In the genomic region with DNA sequence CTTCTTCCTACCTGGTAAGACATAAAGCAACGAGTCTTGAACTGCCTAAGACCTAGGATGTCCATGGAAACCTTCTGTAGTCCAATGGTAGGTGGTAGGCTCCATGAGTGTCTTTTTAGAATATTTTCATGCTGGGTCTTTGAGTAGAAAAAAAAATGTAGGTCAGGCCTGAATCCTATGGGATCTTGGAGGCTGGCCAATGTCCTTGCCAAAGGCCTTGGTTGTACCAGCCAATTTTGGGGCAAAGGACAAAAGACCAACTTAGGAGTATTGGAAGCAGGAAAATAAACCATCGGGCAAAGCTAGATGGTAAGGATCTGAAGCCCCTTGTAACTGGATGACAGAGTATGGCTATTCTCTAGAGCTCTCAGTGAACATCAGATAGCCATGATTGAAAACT, we compare ENCODE assay signal across 16 mouse cellular contexts.
"Had no signal": no experiment of that assay in that cellular context is flagged by ENCODE, and none has a peak within 500 bp of the region (broad histone marks: within the 10 kb centered on the region; RNA-seq: fewer than 3 reads in every experiment).

No protein-coding gene starts in this region.

- H3K4me2 ChIP-seq: limb, embryonic 12.5 days; liver, embryonic 15.5 days; neural tube, embryonic 12.5 days had no signal

- H3K9ac ChIP-seq: limb, embryonic 12.5 days; liver, embryonic 15.5 days; neural tube, embryonic 12.5 days had no signal

- H3K27me3 ChIP-seq: liver, embryonic 15.5 days; neural tube, embryonic 12.5 days had no signal

- H3K4me3 ChIP-seq: layer of hippocampus, adult 2 months; limb, embryonic 12.5 days; liver, embryonic 15.5 days; neural tube, embryonic 12.5 days had no signal

- H3K36me3 ChIP-seq: limb, embryonic 12.5 days; liver, embryonic 15.5 days; neural tube, embryonic 12.5 days had no signal

- H3K4me1 ChIP-seq: liver, embryonic 15.5 days had no signal

- DNase-seq: kidney, postnatal 10 days; kidney, postnatal 4 days; liver; lung, adult 2 months; lung, postnatal 36 days; midbrain, embryonic 14.5 days; retina, postnatal 1 day; right cerebral cortex, postnatal 4 days; spleen, adult 18-20 months; thymus, adult 18-20 months; thymus, postnatal 14 days had no signal

- ATAC-seq: lung, postnatal 0 days had no signal

- H3K27ac ChIP-seq: layer of hippocampus, adult 2 months; limb, embryonic 12.5 days; liver, embryonic 15.5 days; neural tube, embryonic 12.5 days had no signal

- H3K9me3 ChIP-seq: limb, embryonic 12.5 days; liver, embryonic 15.5 days; neural tube, embryonic 12.5 days had no signal
